Mouse (Mus musculus) C2C12 (cell line): ENCODE measurements around the gene Gars.

Experiments used
- CEBPB ChIP-seq: IDR thresholded peaks from one replicate; pipeline ENCODE4 v1.6.1; 2011; ENCODE audit warnings: low read depth, mild to moderate bottlenecking, control low read depth, moderate library complexity
- CTCF ChIP-seq: IDR thresholded peaks from one replicate; pipeline ENCODE4 v1.5.1; 2011; ENCODE audit not compliant: control insufficient read depth, insufficient read depth, insufficient read length
- MAX ChIP-seq: IDR thresholded peaks from one replicate; pipeline ENCODE4 v1.6.1; 2011; ENCODE audit warnings: mild to moderate bottlenecking, control low read depth
- MYOD1 ChIP-seq: IDR thresholded peaks from one replicate; pipeline ENCODE4 v1.6.1; 2011; ENCODE audit warnings: low read depth; ENCODE audit not compliant: control insufficient read depth, insufficient read length
- USF1 ChIP-seq: IDR thresholded peaks from one replicate; pipeline ENCODE4 v1.6.1; 2011; ENCODE audit warnings: low read depth, mild to moderate bottlenecking, control low read depth, moderate library complexity

GRCm38 (mm10) chr6:55043206-55043605, 5.4 kb downstream of the Gars start:
- TF ChIP-seq CTCF (no peak), MAX (no peak), CEBPB (no peak), USF1 (no peak), MYOD1 (no peak)
